Comparison of ENCODE assay signal across 8 mouse cellular contexts in the genomic region with DNA sequence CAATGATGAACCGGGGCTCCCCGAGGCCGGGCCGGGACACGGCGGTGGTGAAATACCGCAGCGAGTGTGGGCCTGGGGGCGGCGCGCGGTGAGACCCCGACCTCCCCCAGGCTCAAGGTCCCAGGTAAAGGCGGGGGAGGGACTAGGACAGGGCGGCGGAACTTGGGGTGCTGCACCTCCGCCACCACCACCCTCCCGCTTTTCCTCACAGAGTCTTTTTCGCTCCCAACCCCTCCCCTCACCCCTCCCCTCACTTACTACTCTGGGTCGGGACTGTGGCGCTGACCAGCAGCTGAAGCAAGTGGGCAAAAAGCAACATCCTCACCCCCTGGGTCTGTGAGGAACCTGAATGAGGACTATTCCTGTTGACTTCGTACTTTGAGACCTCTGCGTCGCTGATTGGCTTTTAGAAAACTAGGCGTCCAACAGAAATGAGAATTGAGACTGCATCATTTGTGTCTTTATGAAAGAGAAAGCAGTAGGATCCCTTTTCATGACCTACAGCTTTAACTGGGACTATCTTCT. TPM values are rescaled to one million over a fixed set of nuclear protein-coding genes. Genes with fewer than 3 reads are reported as not detected.
DNase-seq lines count a peak whose midpoint lies in the region; ATAC-seq and TF ChIP-seq lines count a peak whose summit lies in the region.
"Not testable (repeated sequence)": the region's sequence is repeated elsewhere in the genome, so short reads cannot be mapped to it uniquely, and the experiment has no call there.

A gene (minus strand): TSS at position 505 of the 525 bp plus-strand sequence.

- peak within 1 kb of the TSS; percentile 62 for H3K4me3 ChIP-seq in ES-E14 (ENCODE audit: insufficient read depth in 1 of 2, low read depth in 1 of 2, low read length in 2 of 2, poor library complexity in 1 of 2, severe bottlenecking in 1 of 2)
- peak within 1 kb of the TSS; percentile 43 for H3K4me3 ChIP-seq in hindbrain, embryonic 12.5 days
- H3K4me3 ChIP-seq in layer of hippocampus, adult 2 months = peak within 1 kb of the TSS; percentile 64
- H3K4me3 ChIP-seq in lung, embryonic 16.5 days (ENCODE audit: low read length) = peak within 1 kb of the TSS; percentile 58
- peak within 1 kb of the TSS; percentile 31 for H3K4me3 ChIP-seq in neural tube, embryonic 14.5 days (ENCODE audit: low read depth, low read length)
- H3K4me3 ChIP-seq in thymus, adult 2 months (ENCODE audit: control insufficient read depth, insufficient read depth, low read length) = peak within 1 kb of the TSS; percentile 95

- H3K27me3 ChIP-seq in hindbrain, embryonic 12.5 days; lung, embryonic 16.5 days (ENCODE audit: control insufficient read depth, insufficient read depth, low read depth, low read length); neural tube, embryonic 14.5 days (ENCODE audit: control insufficient read depth, insufficient read depth, low read length); thymus, adult 2 months (ENCODE audit: control insufficient read depth, insufficient read depth, low read length): not testable (repeated sequence)

- DNase-seq in ES-E14 (ENCODE audit: low read depth, low spot score); layer of hippocampus, adult 2 months (ENCODE audit: low spot score in 2 of 2): not testable (repeated sequence)
- DNase-seq in cerebellum, postnatal 10 days = peak; percentile 29 to 32
- peak; percentile 47 for DNase-seq in gastrocnemius, adult 18-20 months (ENCODE audit: low spot score)
- peak; percentile 75 for DNase-seq in thymus, adult 2 months

- H3K27ac ChIP-seq in ES-E14 (ENCODE audit: insufficient read depth, low read depth, low read length, poor library complexity, severe bottlenecking); hindbrain, embryonic 12.5 days; lung, embryonic 16.5 days (ENCODE audit: low read length); neural tube, embryonic 14.5 days (ENCODE audit: low read depth, low read length): not testable (repeated sequence)
- peak within 1 kb of the TSS; percentile 51 for H3K27ac ChIP-seq in layer of hippocampus, adult 2 months
- peak within 1 kb of the TSS; percentile 90 for H3K27ac ChIP-seq in thymus, adult 2 months (ENCODE audit: control insufficient read depth, insufficient read depth, low read length)

- TF ChIP-seq POLR2A in thymus, adult 2 months (IDR thresholded peaks at IDR 0.05; ENCODE audit: control insufficient read depth, extremely low read depth, insufficient read depth, low read length, poor library complexity) = peak; percentile 70

- not testable (repeated sequence) for H3K4me1 ChIP-seq in ES-E14 (ENCODE audit: control insufficient read depth in 2 of 2, insufficient read depth in 2 of 2, low read length in 2 of 2, poor library complexity in 1 of 2); hindbrain, embryonic 12.5 days; lung, embryonic 16.5 days (replicated peaks; ENCODE audit: control insufficient read depth, insufficient read depth, low read length); neural tube, embryonic 14.5 days (ENCODE audit: control insufficient read depth, insufficient read depth, low read length)
- H3K4me1 ChIP-seq in thymus, adult 2 months (replicated peaks; ENCODE audit: control insufficient read depth, insufficient read depth, low read length) = peaks cover 16% of the 10 kb centered on the region

- H3K9ac ChIP-seq in ES-E14 (ENCODE audit: insufficient read depth, low read depth, low read length, poor library complexity, severe bottlenecking) = peak within 1 kb of the TSS; percentile 34; the same call in 1 of the 2 replicates
- peak within 1 kb of the TSS; percentile 54 for H3K9ac ChIP-seq in hindbrain, embryonic 12.5 days
- peak within 1 kb of the TSS; percentile 61 for H3K9ac ChIP-seq in lung, embryonic 16.5 days (ENCODE audit: low read length)
- peak within 1 kb of the TSS; percentile 39; the same call in 1 of the 2 replicates for H3K9ac ChIP-seq in neural tube, embryonic 14.5 days (replicated peaks; ENCODE audit: low read depth, low read length)

- TF ChIP-seq CTCF in layer of hippocampus, adult 2 months (conservative IDR thresholded peaks at IDR 0.05); thymus, adult 2 months (IDR thresholded peaks at IDR 0.05; ENCODE audit: borderline replicate concordance, control insufficient read depth, extremely low read depth, insufficient read depth, low read length, poor library complexity): not testable (repeated sequence)

- H3K36me3 ChIP-seq in ES-E14 (ENCODE audit: control insufficient read depth, insufficient read depth, low read length, poor library complexity, severe bottlenecking); hindbrain, embryonic 12.5 days; lung, embryonic 16.5 days (ENCODE audit: control insufficient read depth, insufficient read depth, low read length); neural tube, embryonic 14.5 days (ENCODE audit: control insufficient read depth, insufficient read depth, low read length); thymus, adult 2 months (ENCODE audit: control insufficient read depth, insufficient read depth, low read length): not testable (repeated sequence)

- not testable (repeated sequence) for ATAC-seq in hindbrain, embryonic 12.5 days (ENCODE audit: low FRiP score)
- ATAC-seq in lung, embryonic 16.5 days (ENCODE audit: low read depth) = peak; percentile 67
- ATAC-seq in neural tube, embryonic 14.5 days (ENCODE audit: low read depth) = peak; percentile 28; the same call in 1 of the 2 replicates

- in situ Hi-C loops in ES-E14 (cut with MboI; ENCODE audit: low sequenced_read_pairs in 2 of 2, unreplicated experiment in 2 of 2) = not testable (repeated sequence)

- WGBS in hindbrain, embryonic 12.5 days = 1% methylated on average over 25 of the region's 25 CpGs
- WGBS in lung, embryonic 16.5 days = 1% methylated on average over 24 of the region's 25 CpGs
- 1% methylated on average over 25 of the region's 25 CpGs for WGBS in neural tube, embryonic 14.5 days
- under 1% methylated on average over 25 of the region's 25 CpGs for WGBS in thymus, adult 2 months

- H3K4me2 ChIP-seq in hindbrain, embryonic 12.5 days (replicated peaks) = peak within 1 kb of the TSS; percentile 79
- H3K4me2 ChIP-seq in lung, embryonic 16.5 days (ENCODE audit: low read depth, low read length) = peak within 1 kb of the TSS; percentile 84
- peak within 1 kb of the TSS; percentile 68 for H3K4me2 ChIP-seq in neural tube, embryonic 14.5 days (ENCODE audit: low read depth, low read length)

- H3K9me3 ChIP-seq in ES-E14 (ENCODE audit: control insufficient read depth, insufficient read depth, low read depth, low read length); hindbrain, embryonic 12.5 days (replicated peaks); lung, embryonic 16.5 days (ENCODE audit: control insufficient read depth, low read length); neural tube, embryonic 14.5 days (ENCODE audit: control insufficient read depth, low read length): not testable (repeated sequence)

RNA-seq across cellular contexts. Expression of the gene that starts here (rescaled TPM):
- total RNA-seq in ES-E14 (2012; rRNA removed) = 0.67 and 0.95 TPM in 2 replicates
- 1 to 10 TPM; 7.0 to 9.4 TPM for total RNA-seq in gastrocnemius, adult 18-20 months (2021)
- polyA plus RNA-seq in hindbrain, embryonic 12.5 days (2016; fragmentation: Nextera tagmentation; extraction: Ambion mirVana) = 4.5 and 5.1 TPM in 2 replicates
- total RNA-seq in layer of hippocampus, adult 2 months (2021) = 1 to 10 TPM; 5.2 to 6.0 TPM
- 7.2 and 11.7 TPM in 2 replicates for polyA plus RNA-seq in lung, embryonic 16.5 days (2015; fragmentation: Nextera tagmentation; extraction: Ambion mirVana)
- 2.6 and 3.8 TPM in 2 replicates for polyA plus RNA-seq in neural tube, embryonic 14.5 days (2014; fragmentation: Nextera tagmentation; extraction: Ambion mirVana)
- 380 and 457 TPM in 2 replicates for polyA plus RNA-seq in thymus, adult 2 months (2012; rRNA removed)

Comparison
In these comparisons a context has a peak if more than half of its experiments do, and no peak if none do; other contexts are left out.
1. RNA of the gene that starts here (polyA plus RNA-seq): 380 to 457 TPM in thymus, adult 2 months; 7.2 to 11.7 TPM in lung, embryonic 16.5 days, 4.5 to 5.1 TPM in hindbrain, embryonic 12.5 days and 2.6 to 3.8 TPM in neural tube, embryonic 14.5 days; every median in the first group is over 10 times any median in the second.
2. H3K4me3 ChIP-seq: peak in every context shown above with its lines; median percentile 95 in thymus, adult 2 months; 64 in layer of hippocampus, adult 2 months; 62 in ES-E14; 58 in lung, embryonic 16.5 days; 43 in hindbrain, embryonic 12.5 days; 31 in neural tube, embryonic 14.5 days.
3. Peak in every context shown above with its lines, with median percentiles within 50 percentile points of each other: H3K9ac ChIP-seq and H3K4me2 ChIP-seq.